Mouse (Mus musculus) urinary bladder, postnatal 10 days (tissue): Measurements from ENCODE around the gene Gm4763.
"Not testable (repeated sequence)": the region's sequence is repeated elsewhere in the genome, so short reads cannot be mapped to it uniquely, and the experiment has no call there.

Source experiments
- DNase-seq: peaks from one replicate; pipeline ENCODE4 v3.0.0; 2022; ENCODE audit warnings: low spot score

Gene Gm4763

GRCm38 (mm10) chr7:24726808-24727207 lies at the start of gene Gm4763:
Gene Gm4763, minus strand, starts transcription at chr7:24726908.
- not testable (repeated sequence) for DNase-seq

- no peak for DNase-seq
Measured at GRCm38 (mm10) chr7:24776145-24776544, 49.4 kb upstream of the Gm4763 start.

GRCm38 (mm10) chr7:24773942-24774535 lies 47.3 kb upstream of the Gm4763 start:
- no peak for DNase-seq

GRCm38 (mm10) chr7:24771361-24771760 lies 44.7 kb upstream of the Gm4763 start:
- DNase-seq = no peak

- DNase-seq = no peak
Measured at GRCm38 (mm10) chr7:24762574-24762973, 35.9 kb upstream of the Gm4763 start.

GRCm38 (mm10) chr7:24761161-24761560 lies 34.5 kb upstream of the Gm4763 start:
- DNase-seq = no peak

- no peak for DNase-seq
Measured at GRCm38 (mm10) chr7:24760211-24760610, 33.5 kb upstream of the Gm4763 start, which contains the start of gene Cd177. Gene Cd177, minus strand, starts transcription at chr7:24760311.

- no peak for DNase-seq
Measured at GRCm38 (mm10) chr7:24758520-24758919, 31.8 kb upstream of the Gm4763 start.

- DNase-seq = no peak
Measured at GRCm38 (mm10) chr7:24753476-24753875, 26.8 kb upstream of the Gm4763 start.

- no peak for DNase-seq
Measured at GRCm38 (mm10) chr7:24751610-24752009, 24.9 kb upstream of the Gm4763 start.

- DNase-seq = no peak
Measured at GRCm38 (mm10) chr7:24750695-24751094, 24.0 kb upstream of the Gm4763 start.

GRCm38 (mm10) chr7:24735970-24736670 lies 9.4 kb upstream of the Gm4763 start:
- no peak for DNase-seq

GRCm38 (mm10) chr7:24715039-24715438 lies 11.7 kb downstream of the Gm4763 start:
- DNase-seq = no peak

GRCm38 (mm10) chr7:24708832-24709292 lies 17.8 kb downstream of the Gm4763 start, which contains the start of gene BC049730:
Gene BC049730, plus strand, starts transcription at chr7:24709242.
- DNase-seq = no peak

- not testable (repeated sequence) for DNase-seq
Measured at GRCm38 (mm10) chr7:24702841-24703240, 23.9 kb downstream of the Gm4763 start.

- not testable (repeated sequence) for DNase-seq
Measured at GRCm38 (mm10) chr7:24697891-24698290, 28.8 kb downstream of the Gm4763 start.

- DNase-seq = not testable (repeated sequence)
Measured at GRCm38 (mm10) chr7:24692693-24693092, 34.0 kb downstream of the Gm4763 start.

GRCm38 (mm10) chr7:24687519-24687918 lies 39.2 kb downstream of the Gm4763 start:
- DNase-seq = not testable (repeated sequence)

GRCm38 (mm10) chr7:24684121-24684520 lies 42.6 kb downstream of the Gm4763 start:
- DNase-seq = not testable (repeated sequence)

- DNase-seq = no peak
Measured at GRCm38 (mm10) chr7:24676575-24676974, 50.1 kb downstream of the Gm4763 start, which contains the start of gene Tex101. Gene Tex101, minus strand, starts transcription at chr7:24676675.

- DNase-seq = no peak
Measured at GRCm38 (mm10) chr7:24671944-24672439, 54.7 kb downstream of the Gm4763 start.
